Mouse (Mus musculus): Measurements from ENCODE around the gene Galnt6. TPM values are rescaled to one million over a fixed set of nuclear protein-coding genes. Genes with fewer than 3 reads are reported as not detected.

Gene Galnt6
- polyA plus RNA-seq, 1 experiment = 0.29 TPM

- H3K4me3 ChIP-seq (ENCODE audit: insufficient read depth, poor library complexity, severe bottlenecking) = no peak overlapping the region
- H3K79me2 ChIP-seq (ENCODE audit: control insufficient read depth, insufficient read depth) = no peaks in the 10 kb centered on the region
- no peak overlapping the region for H3ac ChIP-seq (ENCODE audit: control insufficient read depth, insufficient read length, low read depth)
- H3K27me3 ChIP-seq (ENCODE audit: control insufficient read depth, insufficient read depth, insufficient read length) = peaks cover 31% of the 10 kb centered on the region
- H3K79me3 ChIP-seq (ENCODE audit: low read depth) = no peaks in the 10 kb centered on the region
- TF ChIP-seq FOSL1 (IDR thresholded peaks at IDR 0.05; ENCODE audit: insufficient read depth, low read length, poor library complexity, severe bottlenecking) (no peak), MYOG (IDR thresholded peaks at IDR 0.05; ENCODE audit: control insufficient read depth, extremely low read depth, insufficient read length) (no peak), MYOD1 (IDR thresholded peaks at IDR 0.05; ENCODE audit: control insufficient read depth, insufficient read length, low read depth) (no peak), CTCF (IDR thresholded peaks at IDR 0.05; ENCODE audit: control insufficient read depth, insufficient read depth, insufficient read length) (no peak), USF1 (IDR thresholded peaks at IDR 0.05; ENCODE audit: low read depth) (no peak), CEBPB (IDR thresholded peaks at IDR 0.05; ENCODE audit: low read depth) (no peak), MAX (IDR thresholded peaks at IDR 0.05) (no peak)
- no peaks in the 10 kb centered on the region for H3K36me3 ChIP-seq (ENCODE audit: control insufficient read depth, insufficient read depth)
Measured at GRCm38 (mm10) chr15:100660805-100661204, 68.4 kb downstream of the Galnt6 start.

GRCm38 (mm10) chr15:100660306-100660705 is 68.9 kb downstream of the Galnt6 start:
- no peaks in the 10 kb centered on the region for H3K79me2 ChIP-seq (ENCODE audit: control insufficient read depth, insufficient read depth)
- no peaks in the 10 kb centered on the region for H3K79me3 ChIP-seq (ENCODE audit: low read depth)
- no peaks in the 10 kb centered on the region for H3K36me3 ChIP-seq (ENCODE audit: control insufficient read depth, insufficient read depth)
- no peak overlapping the region for H3K4me3 ChIP-seq (ENCODE audit: insufficient read depth, poor library complexity, severe bottlenecking)
- H3K27me3 ChIP-seq (ENCODE audit: control insufficient read depth, insufficient read depth, insufficient read length) = peaks cover 36% of the 10 kb centered on the region
- TF ChIP-seq USF1 (IDR thresholded peaks at IDR 0.05; ENCODE audit: low read depth) (no peak), FOSL1 (IDR thresholded peaks at IDR 0.05; ENCODE audit: insufficient read depth, low read length, poor library complexity, severe bottlenecking) (no peak), CEBPB (IDR thresholded peaks at IDR 0.05; ENCODE audit: low read depth) (no peak), MYOG (IDR thresholded peaks at IDR 0.05; ENCODE audit: control insufficient read depth, extremely low read depth, insufficient read length) (no peak), MAX (IDR thresholded peaks at IDR 0.05) (no peak), CTCF (IDR thresholded peaks at IDR 0.05; ENCODE audit: control insufficient read depth, insufficient read depth, insufficient read length) (no peak), MYOD1 (IDR thresholded peaks at IDR 0.05; ENCODE audit: control insufficient read depth, insufficient read length, low read depth) (no peak)
- H3ac ChIP-seq (ENCODE audit: control insufficient read depth, insufficient read length, low read depth) = no peak overlapping the region

- Histone ChIP-seq H3K79me2 (ENCODE audit: control insufficient read depth, insufficient read depth) (no peaks in the 10 kb centered on the region), H3ac (ENCODE audit: control insufficient read depth, insufficient read length, low read depth) (no peak overlapping the region), H3K4me3 (ENCODE audit: insufficient read depth, poor library complexity, severe bottlenecking) (no peak overlapping the region), H3K36me3 (ENCODE audit: control insufficient read depth, insufficient read depth) (no peaks in the 10 kb centered on the region), H3K27me3 (ENCODE audit: control insufficient read depth, insufficient read depth, insufficient read length) (peaks cover 41% of the 10 kb centered on the region), H3K79me3 (ENCODE audit: low read depth) (no peaks in the 10 kb centered on the region)
- TF ChIP-seq CTCF (IDR thresholded peaks at IDR 0.05; ENCODE audit: control insufficient read depth, insufficient read depth, insufficient read length) (no peak), MAX (IDR thresholded peaks at IDR 0.05) (no peak), CEBPB (IDR thresholded peaks at IDR 0.05; ENCODE audit: low read depth) (no peak), MYOG (IDR thresholded peaks at IDR 0.05; ENCODE audit: control insufficient read depth, extremely low read depth, insufficient read length) (no peak), MYOD1 (IDR thresholded peaks at IDR 0.05; ENCODE audit: control insufficient read depth, insufficient read length, low read depth) (no peak), USF1 (IDR thresholded peaks at IDR 0.05; ENCODE audit: low read depth) (no peak), FOSL1 (IDR thresholded peaks at IDR 0.05; ENCODE audit: insufficient read depth, low read length, poor library complexity, severe bottlenecking) (no peak)
Measured at GRCm38 (mm10) chr15:100655201-100655600, 74.0 kb downstream of the Galnt6 start.

GRCm38 (mm10) chr15:100654271-100654670 is 74.9 kb downstream of the Galnt6 start:
- H3ac ChIP-seq (ENCODE audit: control insufficient read depth, insufficient read length, low read depth) = no peak overlapping the region
- H3K4me3 ChIP-seq (ENCODE audit: insufficient read depth, poor library complexity, severe bottlenecking) = no peak overlapping the region
- no peaks in the 10 kb centered on the region for H3K36me3 ChIP-seq (ENCODE audit: control insufficient read depth, insufficient read depth)
- H3K79me2 ChIP-seq (ENCODE audit: control insufficient read depth, insufficient read depth) = no peaks in the 10 kb centered on the region
- no peaks in the 10 kb centered on the region for H3K79me3 ChIP-seq (ENCODE audit: low read depth)
- H3K27me3 ChIP-seq (ENCODE audit: control insufficient read depth, insufficient read depth, insufficient read length) = peaks cover 49% of the 10 kb centered on the region
- no peak for TF ChIP-seq CEBPB (IDR thresholded peaks at IDR 0.05; ENCODE audit: low read depth)

GRCm38 (mm10) chr15:100651610-100652009 is 77.6 kb downstream of the Galnt6 start:
- H3K79me2 ChIP-seq (ENCODE audit: control insufficient read depth, insufficient read depth) = no peaks in the 10 kb centered on the region
- H3K27me3 ChIP-seq (ENCODE audit: control insufficient read depth, insufficient read depth, insufficient read length) = peaks cover 36% of the 10 kb centered on the region
- no peak overlapping the region for H3ac ChIP-seq (ENCODE audit: control insufficient read depth, insufficient read length, low read depth)
- no peaks in the 10 kb centered on the region for H3K36me3 ChIP-seq (ENCODE audit: control insufficient read depth, insufficient read depth)
- no peak overlapping the region for H3K4me3 ChIP-seq (ENCODE audit: insufficient read depth, poor library complexity, severe bottlenecking)
- no peaks in the 10 kb centered on the region for H3K79me3 ChIP-seq (ENCODE audit: low read depth)
- TF ChIP-seq FOSL1 (IDR thresholded peaks at IDR 0.05; ENCODE audit: insufficient read depth, low read length, poor library complexity, severe bottlenecking) (no peak), MYOG (IDR thresholded peaks at IDR 0.05; ENCODE audit: control insufficient read depth, extremely low read depth, insufficient read length) (no peak)

- H3ac ChIP-seq (ENCODE audit: control insufficient read depth, insufficient read length, low read depth) = no peak overlapping the region
Measured at GRCm38 (mm10) chr15:100650111-100650510, 79.1 kb downstream of the Galnt6 start.

More at GRCm38 (mm10) chr15:100650111-100650510, 79.1 kb downstream of the Galnt6 start:
- no peak for TF ChIP-seq MAX (IDR thresholded peaks at IDR 0.05)
- TF ChIP-seq FOSL1 (IDR thresholded peaks at IDR 0.05; ENCODE audit: insufficient read depth, low read length, poor library complexity, severe bottlenecking) = no peak
- TF ChIP-seq CTCF (IDR thresholded peaks at IDR 0.05; ENCODE audit: control insufficient read depth, insufficient read depth, insufficient read length) = no peak
- TF ChIP-seq USF1 (IDR thresholded peaks at IDR 0.05; ENCODE audit: low read depth) = no peak
- TF ChIP-seq MYOD1 (IDR thresholded peaks at IDR 0.05; ENCODE audit: control insufficient read depth, insufficient read length, low read depth) = no peak
- no peak for TF ChIP-seq CEBPB (IDR thresholded peaks at IDR 0.05; ENCODE audit: low read depth)
- no peak for TF ChIP-seq MYOG (IDR thresholded peaks at IDR 0.05; ENCODE audit: control insufficient read depth, extremely low read depth, insufficient read length)
- Histone ChIP-seq H3K36me3 (ENCODE audit: control insufficient read depth, insufficient read depth) (no peaks in the 10 kb centered on the region), H3K4me3 (ENCODE audit: insufficient read depth, poor library complexity, severe bottlenecking) (no peak overlapping the region), H3K79me3 (ENCODE audit: low read depth) (no peaks in the 10 kb centered on the region), H3K27me3 (ENCODE audit: control insufficient read depth, insufficient read depth, insufficient read length) (peaks cover 27% of the 10 kb centered on the region), H3K79me2 (ENCODE audit: control insufficient read depth, insufficient read depth) (no peaks in the 10 kb centered on the region)

Measured in C2C12 (cell line).